Mouse (Mus musculus): ENCODE results near the gene Aatf. TPM values are rescaled to one million over a fixed set of nuclear protein-coding genes. Genes with fewer than 3 reads are reported as not detected.

The Aatf gene
- polyA plus RNA-seq, 1 experiment from 2014 or later: 55.3 TPM

DNA sequence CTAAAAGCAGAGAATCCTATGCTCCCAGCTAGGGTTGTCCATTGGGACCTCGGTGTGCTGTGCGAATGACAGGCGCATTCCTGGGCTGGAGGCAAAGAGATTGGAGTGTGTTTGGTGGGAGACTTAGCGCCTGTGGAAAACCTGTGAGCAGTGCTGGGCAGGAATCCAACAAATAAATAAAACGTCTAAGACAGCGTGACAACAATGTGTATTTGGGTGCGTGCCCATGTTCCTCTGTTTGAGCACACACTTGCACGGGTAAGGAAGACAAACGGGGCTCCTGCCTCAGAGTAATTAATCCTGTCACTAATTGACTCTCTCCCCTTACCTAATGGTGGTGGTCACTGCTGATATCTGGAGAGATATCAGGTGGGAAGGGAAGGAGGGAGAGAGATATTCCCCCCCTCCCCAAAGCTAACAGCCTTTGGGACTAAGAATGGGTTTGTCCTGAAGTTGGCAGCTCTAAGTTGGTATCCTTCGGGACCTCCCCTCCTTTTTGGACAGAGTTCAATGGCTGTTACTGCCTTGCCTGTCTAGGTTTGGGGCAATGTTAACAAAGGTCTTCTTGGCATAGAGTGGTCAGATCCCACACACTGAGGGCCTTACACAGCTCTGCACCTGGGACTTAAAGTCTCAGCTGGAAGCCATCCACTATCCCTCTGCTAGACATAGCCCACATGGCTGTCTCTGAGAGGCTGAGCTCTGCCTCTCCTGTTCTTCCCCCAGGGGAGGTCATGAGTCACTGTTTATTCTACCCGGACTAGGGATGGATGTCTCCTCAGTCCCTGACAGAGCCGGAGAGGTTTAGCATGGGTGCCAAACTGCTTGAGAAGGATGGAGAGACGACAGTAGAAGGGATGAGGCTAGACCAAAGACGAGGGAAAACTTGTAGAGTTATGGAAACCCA lies 16.7 kb upstream of the Aatf start:
- Histone ChIP-seq H3K4me1 (ENCODE audit: control insufficient read depth, insufficient read depth, low read length) (peaks cover 12% of the 10 kb centered on the region), H3K4me2 (ENCODE audit: low read depth, low read length) (no peak overlapping the region), H3K27me3 (ENCODE audit: control insufficient read depth, insufficient read depth, low read length) (peaks cover 83% of the 10 kb centered on the region), H3K9me3 (replicated peaks; ENCODE audit: control insufficient read depth, low read length) (no peaks in the 10 kb centered on the region), H3K4me3 (replicated peaks; ENCODE audit: low read length) (no peak overlapping the region), H3K36me3 (ENCODE audit: control insufficient read depth, insufficient read depth, low read length) (no peaks in the 10 kb centered on the region), H3K9ac (ENCODE audit: low read length) (no peak overlapping the region), H3K27ac (ENCODE audit: low read length) (no peak overlapping the region)
- 5% methylated on average over 14 of the region's 14 CpGs for WGBS
- ATAC-seq (ENCODE audit: insufficient read depth, low FRiP score): peak; percentile 34; the same call in 1 of the 2 replicates

DNA sequence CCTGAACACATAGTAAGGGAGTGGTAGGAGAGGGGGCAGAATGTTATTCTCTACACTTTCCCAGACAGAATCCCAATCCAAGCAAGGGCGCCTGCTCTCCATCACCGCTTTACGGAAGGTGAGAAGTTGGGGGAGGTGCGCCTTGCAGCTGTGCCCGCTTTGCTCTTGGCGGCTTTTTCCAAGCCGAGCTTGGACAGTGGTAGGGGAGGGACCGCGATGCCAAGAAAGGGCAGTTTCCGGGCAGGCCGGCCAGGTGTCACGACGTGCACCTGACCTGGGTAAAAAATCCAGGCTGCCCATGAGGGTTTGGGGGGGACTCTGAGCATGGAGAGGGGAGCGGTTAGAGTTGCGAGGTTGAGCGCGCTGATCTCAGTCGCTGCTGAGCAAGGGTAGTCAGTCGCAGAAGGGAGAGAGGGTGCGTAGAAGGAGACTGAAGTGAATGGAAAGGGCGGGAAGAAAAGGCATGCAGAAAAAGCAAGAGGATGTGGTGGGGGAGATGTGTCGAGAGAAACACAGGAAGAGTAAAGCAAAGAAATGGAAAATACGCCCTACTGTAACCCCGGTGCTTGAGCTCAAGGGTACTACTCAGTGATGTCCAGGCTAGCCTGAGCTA lies 15.9 kb upstream of the Aatf start:
- WGBS: 3% methylated on average over 24 of the region's 24 CpGs
- H3K4me3 ChIP-seq (replicated peaks; ENCODE audit: low read length): no peak overlapping the region
- no peaks in the 10 kb centered on the region for H3K36me3 ChIP-seq (ENCODE audit: control insufficient read depth, insufficient read depth, low read length)
- no peak overlapping the region for H3K27ac ChIP-seq (ENCODE audit: low read length)
- H3K9ac ChIP-seq (ENCODE audit: low read length): no peak overlapping the region
- no peak overlapping the region for H3K4me2 ChIP-seq (ENCODE audit: low read depth, low read length)
- H3K4me1 ChIP-seq (ENCODE audit: control insufficient read depth, insufficient read depth, low read length): peaks cover 18% of the 10 kb centered on the region
- no peak for ATAC-seq (ENCODE audit: insufficient read depth, low FRiP score)
- no peaks in the 10 kb centered on the region for H3K9me3 ChIP-seq (replicated peaks; ENCODE audit: control insufficient read depth, low read length)
- H3K27me3 ChIP-seq (ENCODE audit: control insufficient read depth, insufficient read depth, low read length): peaks cover 88% of the 10 kb centered on the region

GRCm38 (mm10) chr11:84526976-84527860 lies 13.9 kb upstream of the Aatf start:
- no peak overlapping the region for H3K4me3 ChIP-seq (replicated peaks; ENCODE audit: low read length)
- H3K27ac ChIP-seq (ENCODE audit: low read length): no peak overlapping the region
- no peaks in the 10 kb centered on the region for H3K9me3 ChIP-seq (replicated peaks; ENCODE audit: control insufficient read depth, low read length)
- peaks cover 20% of the 10 kb centered on the region for H3K4me1 ChIP-seq (ENCODE audit: control insufficient read depth, insufficient read depth, low read length)
- peaks cover 98% of the 10 kb centered on the region for H3K27me3 ChIP-seq (ENCODE audit: control insufficient read depth, insufficient read depth, low read length)
- ATAC-seq (ENCODE audit: insufficient read depth, low FRiP score): no peak
- WGBS: 6% methylated on average over 29 of the region's 29 CpGs
- H3K4me2 ChIP-seq (ENCODE audit: low read depth, low read length): no peak overlapping the region
- H3K36me3 ChIP-seq (ENCODE audit: control insufficient read depth, insufficient read depth, low read length): no peaks in the 10 kb centered on the region
- no peak overlapping the region for H3K9ac ChIP-seq (ENCODE audit: low read length)

DNA sequence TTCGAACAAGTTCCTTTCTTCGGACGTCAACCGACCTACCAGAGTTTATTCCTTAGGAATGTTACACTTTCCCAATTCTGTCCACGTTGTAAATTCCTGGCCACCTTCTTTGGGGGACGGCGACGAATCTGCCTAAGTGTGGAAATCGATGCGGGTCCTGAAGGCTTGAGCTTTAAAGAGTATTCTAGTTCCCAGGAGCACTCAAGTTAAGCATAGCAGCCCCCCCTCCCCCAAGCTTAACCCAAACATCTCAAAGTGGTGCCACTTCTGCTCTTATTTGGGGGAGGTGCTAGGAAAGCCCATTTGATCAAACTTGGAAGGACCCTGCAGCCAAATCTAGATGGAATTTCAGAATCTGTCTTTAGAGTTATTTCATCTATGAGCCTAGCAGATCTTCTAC lies 13.1 kb upstream of the Aatf start:
- Histone ChIP-seq H3K9me3 (replicated peaks; ENCODE audit: control insufficient read depth, low read length) (no peaks in the 10 kb centered on the region), H3K36me3 (ENCODE audit: control insufficient read depth, insufficient read depth, low read length) (no peaks in the 10 kb centered on the region), H3K9ac (ENCODE audit: low read length) (no peak overlapping the region), H3K4me3 (replicated peaks; ENCODE audit: low read length) (peak overlapping the region; percentile 46; the same call in 1 of the 2 replicates), H3K4me1 (ENCODE audit: control insufficient read depth, insufficient read depth, low read length) (peaks cover 20% of the 10 kb centered on the region), H3K27ac (ENCODE audit: low read length) (no peak overlapping the region), H3K27me3 (ENCODE audit: control insufficient read depth, insufficient read depth, low read length) (peaks cover 97% of the 10 kb centered on the region), H3K4me2 (ENCODE audit: low read depth, low read length) (0 out of 2 replicates have a peak overlapping the region, but pooled peaks have one; percentile 71)
- no peak for ATAC-seq (ENCODE audit: insufficient read depth, low FRiP score)
- under 1% methylated on average over 10 of the region's 10 CpGs for WGBS

GRCm38 (mm10) chr11:84525421-84526274 lies 12.3 kb upstream of the Aatf start, which contains the start of gene Lhx1:
TSS of gene Lhx1 (minus strand) at chr11:84525535.
- Histone ChIP-seq H3K4me3 (replicated peaks; ENCODE audit: low read length) (peak within 1 kb of the TSS; percentile 46), H3K9me3 (replicated peaks; ENCODE audit: control insufficient read depth, low read length) (no peaks in the 10 kb centered on the region), H3K27me3 (ENCODE audit: control insufficient read depth, insufficient read depth, low read length) (peaks cover 98% of the 10 kb centered on the region), H3K4me1 (ENCODE audit: control insufficient read depth, insufficient read depth, low read length) (peaks cover 20% of the 10 kb centered on the region), H3K4me2 (ENCODE audit: low read depth, low read length) (peak within 1 kb of the TSS; percentile 71), H3K36me3 (ENCODE audit: control insufficient read depth, insufficient read depth, low read length) (no peaks in the 10 kb centered on the region), H3K27ac (ENCODE audit: low read length) (no peak within 1 kb of the TSS), H3K9ac (ENCODE audit: low read length) (peak within 1 kb of the TSS; percentile 33)
- no peak for ATAC-seq (ENCODE audit: insufficient read depth, low FRiP score)
- WGBS: under 1% methylated on average over 64 of the region's 64 CpGs

DNA sequence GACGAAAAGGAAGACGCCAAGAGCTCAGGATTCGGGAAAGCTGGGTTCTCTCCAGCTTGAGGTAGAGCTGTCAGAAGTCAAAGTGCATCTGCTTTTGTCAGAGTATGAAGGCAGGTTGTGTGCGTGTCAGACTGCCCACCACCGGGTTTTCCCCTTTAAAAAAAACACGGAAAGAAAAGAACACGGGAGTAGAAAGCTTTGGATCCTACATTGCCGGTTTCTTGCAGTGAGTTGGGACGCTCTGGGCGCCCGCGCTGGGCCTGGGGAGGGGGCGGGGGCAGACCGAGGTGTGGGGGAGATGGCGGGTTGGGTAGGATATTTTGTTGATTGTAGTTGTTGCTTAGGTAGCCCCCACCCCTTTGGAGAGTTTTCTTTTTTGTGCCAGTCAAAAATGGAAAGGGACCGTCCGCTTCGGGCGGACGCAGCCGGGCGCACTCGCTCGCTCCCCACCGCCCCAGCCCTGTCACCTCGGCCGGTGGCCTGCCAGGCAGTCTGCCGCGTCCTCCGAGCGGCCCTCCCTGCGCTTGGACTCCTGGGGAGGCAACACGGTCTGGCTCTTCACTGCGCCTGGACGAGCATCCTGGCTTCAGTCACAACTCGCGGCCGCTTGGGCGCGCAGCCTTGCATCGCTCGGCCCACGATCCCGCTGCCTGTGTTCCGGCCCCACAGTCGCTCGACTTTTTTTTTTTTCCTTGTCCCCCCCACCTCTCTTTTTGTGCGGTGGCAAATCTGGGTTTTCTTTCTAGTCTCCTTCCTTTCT lies 11.4 kb upstream of the Aatf start:
- peak overlapping the region; percentile 71 for H3K4me2 ChIP-seq (ENCODE audit: low read depth, low read length)
- under 1% methylated on average over 48 of the region's 48 CpGs for WGBS
- peaks cover 98% of the 10 kb centered on the region for H3K27me3 ChIP-seq (ENCODE audit: control insufficient read depth, insufficient read depth, low read length)
- no peaks in the 10 kb centered on the region for H3K9me3 ChIP-seq (replicated peaks; ENCODE audit: control insufficient read depth, low read length)
- H3K9ac ChIP-seq (ENCODE audit: low read length): peak overlapping the region; percentile 33; the same call in 1 of the 2 replicates
- H3K36me3 ChIP-seq (ENCODE audit: control insufficient read depth, insufficient read depth, low read length): no peaks in the 10 kb centered on the region
- ATAC-seq (ENCODE audit: insufficient read depth, low FRiP score): 0 out of 2 replicates have a peak, but pooled peaks have one; percentile 45
- H3K27ac ChIP-seq (ENCODE audit: low read length): no peak overlapping the region
- peaks cover 20% of the 10 kb centered on the region for H3K4me1 ChIP-seq (ENCODE audit: control insufficient read depth, insufficient read depth, low read length)
- H3K4me3 ChIP-seq (replicated peaks; ENCODE audit: low read length): peak overlapping the region; percentile 46

DNA sequence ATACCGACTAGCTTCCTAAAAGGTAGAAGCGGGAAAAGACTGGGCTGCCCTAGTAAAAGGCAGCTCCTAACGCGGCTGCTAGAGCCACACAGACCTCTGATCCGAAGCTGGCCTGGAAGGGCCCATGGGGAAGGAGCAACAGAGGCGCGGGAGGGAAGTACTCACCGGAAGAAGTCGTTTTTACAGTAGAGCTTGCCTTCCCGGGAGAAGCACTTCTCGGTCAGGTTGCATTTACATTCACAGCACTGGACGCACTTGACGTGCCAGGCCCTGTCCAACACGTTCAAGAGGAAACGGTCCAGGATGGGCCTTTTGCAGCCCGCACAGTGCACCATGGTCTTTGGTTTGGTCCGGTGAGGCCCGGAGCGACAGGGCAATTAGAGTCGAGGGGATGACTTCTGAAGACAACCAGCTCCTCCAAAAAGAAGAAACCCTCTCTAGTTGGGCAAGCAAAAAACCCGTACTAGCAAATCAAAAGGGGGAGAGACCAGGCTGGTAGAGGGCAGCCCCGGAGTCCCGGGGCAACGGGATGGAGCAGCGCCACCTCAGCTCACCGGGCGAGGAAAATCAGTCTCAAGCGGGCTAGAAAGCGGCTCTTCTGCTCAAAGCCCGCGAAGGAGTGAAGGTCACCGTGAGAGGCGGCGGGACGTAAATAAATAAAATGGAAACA lies 10.7 kb upstream of the Aatf start:
- peak overlapping the region; percentile 4; the same call in 1 of the 2 replicates for H3K4me3 ChIP-seq (replicated peaks; ENCODE audit: low read length)
- no peak for ATAC-seq (ENCODE audit: insufficient read depth, low FRiP score)
- no peaks in the 10 kb centered on the region for H3K9me3 ChIP-seq (replicated peaks; ENCODE audit: control insufficient read depth, low read length)
- H3K27me3 ChIP-seq (ENCODE audit: control insufficient read depth, insufficient read depth, low read length): peaks cover 98% of the 10 kb centered on the region
- no peaks in the 10 kb centered on the region for H3K36me3 ChIP-seq (ENCODE audit: control insufficient read depth, insufficient read depth, low read length)
- under 1% methylated on average over 35 of the region's 35 CpGs for WGBS
- no peak overlapping the region for H3K27ac ChIP-seq (ENCODE audit: low read length)
- peaks cover 20% of the 10 kb centered on the region for H3K4me1 ChIP-seq (ENCODE audit: control insufficient read depth, insufficient read depth, low read length)
- H3K9ac ChIP-seq (ENCODE audit: low read length): no peak overlapping the region
- H3K4me2 ChIP-seq (ENCODE audit: low read depth, low read length): peak overlapping the region; percentile 15; the same call in 1 of the 2 replicates

Measured in stomach, embryonic 16.5 days (tissue).